Mouse (Mus musculus): ENCODE results near the gene Wdr13.

GRCm38 (mm10) chrX:8123821-8124470, 8.7 kb downstream of the Wdr13 start:
- TF ChIP-seq POLR2A (IDR thresholded peaks at IDR 0.05; ENCODE audit: borderline replicate concordance, low read depth, low read length) (no peak), CTCF (IDR thresholded peaks at IDR 0.05; ENCODE audit: low read depth, low read length) (no peak)
